Mouse (Mus musculus) heart, postnatal 0 days (tissue): ENCODE data around the gene Dlk1.

Source experiments
- CTCF ChIP-seq: IDR thresholded peaks from 2 replicates; pipeline ENCODE4 v1.5.1; 2016; ENCODE audit warnings: antibody characterized with exemption, control low read depth, low read depth
- EP300 ChIP-seq: IDR thresholded peaks from 2 replicates; pipeline ENCODE4 v1.6.1; 2016; ENCODE audit warnings: antibody characterized with exemption, low read depth

DNA sequence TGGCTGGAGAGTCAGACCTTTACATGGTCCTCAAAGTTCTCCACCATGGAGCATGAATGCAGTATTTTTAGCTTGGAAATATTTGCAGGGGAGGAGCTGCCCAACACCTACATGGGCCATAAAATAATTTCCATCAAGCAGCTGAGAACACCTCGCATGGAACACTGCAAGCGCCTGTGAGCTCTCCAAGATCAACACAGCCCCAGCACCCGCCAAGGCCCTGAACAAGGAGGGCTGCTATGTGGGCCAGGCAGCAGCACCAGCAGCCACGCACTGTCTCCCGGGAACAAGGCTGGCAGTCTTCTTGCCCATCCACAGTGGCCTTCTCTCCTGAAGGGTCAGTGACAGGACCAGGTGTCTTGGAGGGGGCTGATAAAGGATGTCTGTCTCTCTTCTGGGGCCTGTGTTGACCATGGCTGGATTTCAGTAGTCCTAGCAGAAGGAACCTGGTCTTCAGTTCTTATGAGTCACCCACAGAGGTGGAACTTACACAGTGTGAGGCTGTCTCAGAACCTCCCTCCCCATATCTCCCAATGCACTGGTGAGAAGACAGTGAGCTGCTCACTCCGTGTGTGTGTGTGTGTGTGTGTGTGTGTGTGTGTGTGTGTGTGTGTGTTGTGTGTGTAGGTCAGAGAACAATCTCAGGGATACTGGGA, 20.0 kb upstream of the Dlk1 start:
- TF ChIP-seq CTCF: no peak
- no peak for TF ChIP-seq EP300
